Mouse (Mus musculus): ENCODE data around the gene Pip5k1a. TPM values are rescaled to one million over a fixed set of nuclear protein-coding genes. Genes with fewer than 3 reads are reported as not detected.
A peak's percentile ranks its signal among the peaks of the same experiment; 100 is the strongest.
"Not testable (repeated sequence)": the region's sequence is repeated elsewhere in the genome, so short reads cannot be mapped to it uniquely, and the experiment has no call there.

Gene Pip5k1a
- polyA plus RNA-seq, 1 experiment from 2014 or later = 16.9 TPM

DNA sequence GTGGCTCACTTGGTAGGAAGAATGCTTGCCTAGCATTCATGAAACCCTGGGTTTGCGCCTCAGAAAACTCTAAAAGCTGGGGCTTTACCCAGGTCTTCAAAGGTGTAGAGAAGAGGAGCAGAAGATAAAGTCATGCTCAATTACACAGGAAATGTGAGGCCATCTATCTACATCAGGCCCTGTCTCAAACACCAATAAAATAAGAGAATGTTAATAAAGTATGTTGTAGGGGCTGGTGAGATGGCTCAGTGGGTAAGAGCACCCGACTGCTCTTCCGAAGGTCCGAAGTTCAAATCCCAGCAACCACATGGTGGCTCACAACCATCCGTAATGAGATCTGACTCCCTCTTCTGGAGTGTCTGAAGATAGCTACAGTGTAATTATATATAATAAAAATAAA, 85.8 kb downstream of the Pip5k1a start:
- not testable (repeated sequence) for H3K9me3 ChIP-seq (ENCODE audit: control insufficient read depth, low read length); H3K4me3 ChIP-seq (ENCODE audit: low read length); H3K9ac ChIP-seq (ENCODE audit: low read depth, low read length); H3K4me1 ChIP-seq (ENCODE audit: control insufficient read depth, insufficient read depth, low read length); H3K4me2 ChIP-seq (replicated peaks; ENCODE audit: low read depth, low read length); H3K27ac ChIP-seq (ENCODE audit: low read depth, low read length); H3K36me3 ChIP-seq (ENCODE audit: control insufficient read depth, insufficient read depth, low read length); H3K27me3 ChIP-seq (ENCODE audit: control insufficient read depth, insufficient read depth, low read length); ATAC-seq (ENCODE audit: low FRiP score, low TSS enrichment)
- 92% methylated on average over 5 of the region's 5 CpGs for WGBS

DNA sequence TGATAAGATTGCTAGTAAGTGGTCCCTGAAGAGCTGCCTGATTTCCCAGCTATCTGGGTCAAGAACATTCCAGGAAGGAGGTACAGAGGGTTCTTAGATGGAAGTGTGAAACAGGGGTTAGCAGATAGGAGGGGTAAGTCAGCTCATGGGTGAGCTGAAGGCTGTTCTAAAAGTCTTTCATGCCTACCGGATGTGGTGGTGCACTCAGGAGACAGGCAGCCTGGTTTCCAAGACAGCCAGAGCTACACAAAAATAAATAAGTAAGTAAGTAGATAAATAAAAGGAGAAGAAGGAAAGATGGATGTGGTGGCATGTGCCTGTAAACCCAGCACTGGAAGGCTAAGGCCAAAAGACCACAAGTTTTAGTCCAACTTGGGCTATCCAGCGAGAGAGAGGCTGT, 88.0 kb downstream of the Pip5k1a start:
- Histone ChIP-seq H3K36me3 (ENCODE audit: control insufficient read depth, insufficient read depth, low read length) (no peaks in the 10 kb centered on the region; the same call in 1 of the 2 replicates), H3K4me2 (replicated peaks; ENCODE audit: low read depth, low read length) (no peak overlapping the region), H3K4me1 (ENCODE audit: control insufficient read depth, insufficient read depth, low read length) (peaks cover 11% of the 10 kb centered on the region), H3K27ac (ENCODE audit: low read depth, low read length) (no peak overlapping the region), H3K9ac (ENCODE audit: low read depth, low read length) (no peak overlapping the region), H3K4me3 (ENCODE audit: low read length) (no peak overlapping the region), H3K27me3 (ENCODE audit: control insufficient read depth, insufficient read depth, low read length) (no peaks in the 10 kb centered on the region), H3K9me3 (ENCODE audit: control insufficient read depth, low read length) (no peaks in the 10 kb centered on the region)
- no peak for ATAC-seq (ENCODE audit: low FRiP score, low TSS enrichment)
- 83% methylated on average over 2 of the region's 2 CpGs for WGBS

DNA sequence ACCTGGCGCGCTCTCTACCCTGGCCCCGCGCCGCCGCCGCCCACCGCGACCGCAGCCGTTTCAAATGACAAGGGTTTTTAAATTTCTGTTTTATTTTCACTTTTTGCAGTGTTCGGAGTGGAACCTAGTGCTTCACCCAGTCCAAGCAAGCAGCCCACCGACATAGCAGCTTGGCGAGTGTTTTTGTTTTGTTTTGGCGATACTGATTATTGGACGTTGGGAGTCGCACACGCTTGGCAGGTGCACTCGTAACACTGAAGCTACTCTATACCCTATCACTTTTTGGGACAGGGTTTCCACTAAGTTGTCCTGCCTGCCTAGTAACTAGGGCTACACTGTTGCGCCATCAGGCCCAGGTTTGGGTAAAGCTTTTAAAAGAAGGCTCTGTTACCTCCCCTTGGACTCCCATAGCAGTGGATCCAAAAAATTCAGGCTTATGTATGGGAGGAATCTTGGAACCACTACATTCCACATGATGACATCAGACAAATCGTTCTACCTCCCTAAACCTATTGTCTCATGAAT, 90.1 kb downstream of the Pip5k1a start:
- H3K27ac ChIP-seq (ENCODE audit: low read depth, low read length) = peak overlapping the region; percentile 99; the same call in 1 of the 2 replicates
- ATAC-seq (ENCODE audit: low FRiP score, low TSS enrichment) = no peak
- peaks cover 18% of the 10 kb centered on the region for H3K4me1 ChIP-seq (ENCODE audit: control insufficient read depth, insufficient read depth, low read length)
- H3K4me3 ChIP-seq (ENCODE audit: low read length) = peak overlapping the region; percentile 68
- H3K9me3 ChIP-seq (ENCODE audit: control insufficient read depth, low read length) = no peaks in the 10 kb centered on the region
- 4% methylated on average over 21 of the region's 21 CpGs for WGBS
- H3K4me2 ChIP-seq (replicated peaks; ENCODE audit: low read depth, low read length) = peak overlapping the region; percentile 86
- H3K9ac ChIP-seq (ENCODE audit: low read depth, low read length) = peak overlapping the region; percentile 80
- H3K36me3 ChIP-seq (ENCODE audit: control insufficient read depth, insufficient read depth, low read length) = peaks cover 9% of the 10 kb centered on the region
- no peaks in the 10 kb centered on the region for H3K27me3 ChIP-seq (ENCODE audit: control insufficient read depth, insufficient read depth, low read length)

DNA sequence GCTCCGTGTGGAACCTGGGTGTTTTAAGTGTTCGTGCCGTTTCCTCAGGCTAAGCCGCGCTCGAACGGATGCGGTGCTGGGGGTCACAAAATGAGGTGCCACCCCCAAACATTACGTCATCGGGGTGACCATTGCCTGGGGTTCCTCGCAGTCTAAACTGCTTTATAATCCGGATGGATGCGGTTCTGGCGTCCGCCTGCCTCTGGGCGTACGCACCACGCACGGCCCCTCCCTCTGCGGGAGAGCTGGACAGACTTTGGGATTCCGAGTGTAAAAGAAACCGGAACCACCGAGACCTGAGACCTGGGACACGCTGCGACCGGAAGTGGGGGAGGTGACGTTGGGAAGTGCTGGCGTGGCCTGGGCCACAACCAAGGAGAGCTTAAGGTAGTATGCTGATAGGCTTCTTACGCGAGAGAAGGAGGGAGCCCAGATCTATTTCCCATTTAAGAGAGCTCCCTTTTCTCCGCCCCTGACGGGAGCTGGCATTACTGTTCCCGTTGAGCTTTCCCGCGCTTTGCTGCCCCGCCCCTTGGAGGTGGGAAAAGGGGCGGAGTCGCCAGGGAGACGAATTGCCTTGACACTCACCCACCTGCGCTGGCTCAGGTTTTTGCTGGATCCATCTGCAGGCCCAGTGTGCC, 90.7 kb downstream of the Pip5k1a start:
- no peaks in the 10 kb centered on the region for H3K27me3 ChIP-seq (ENCODE audit: control insufficient read depth, insufficient read depth, low read length)
- H3K27ac ChIP-seq (ENCODE audit: low read depth, low read length) = peak overlapping the region; percentile 99
- peaks cover 18% of the 10 kb centered on the region for H3K4me1 ChIP-seq (ENCODE audit: control insufficient read depth, insufficient read depth, low read length)
- ATAC-seq (ENCODE audit: low FRiP score, low TSS enrichment) = peak; percentile 74
- WGBS = 1% methylated on average over 40 of the region's 40 CpGs
- H3K9ac ChIP-seq (ENCODE audit: low read depth, low read length) = peak overlapping the region; percentile 80
- H3K4me2 ChIP-seq (replicated peaks; ENCODE audit: low read depth, low read length) = peak overlapping the region; percentile 86
- H3K36me3 ChIP-seq (ENCODE audit: control insufficient read depth, insufficient read depth, low read length) = peaks cover 15% of the 10 kb centered on the region
- H3K9me3 ChIP-seq (ENCODE audit: control insufficient read depth, low read length) = no peaks in the 10 kb centered on the region
- peak overlapping the region; percentile 68 for H3K4me3 ChIP-seq (ENCODE audit: low read length)

DNA sequence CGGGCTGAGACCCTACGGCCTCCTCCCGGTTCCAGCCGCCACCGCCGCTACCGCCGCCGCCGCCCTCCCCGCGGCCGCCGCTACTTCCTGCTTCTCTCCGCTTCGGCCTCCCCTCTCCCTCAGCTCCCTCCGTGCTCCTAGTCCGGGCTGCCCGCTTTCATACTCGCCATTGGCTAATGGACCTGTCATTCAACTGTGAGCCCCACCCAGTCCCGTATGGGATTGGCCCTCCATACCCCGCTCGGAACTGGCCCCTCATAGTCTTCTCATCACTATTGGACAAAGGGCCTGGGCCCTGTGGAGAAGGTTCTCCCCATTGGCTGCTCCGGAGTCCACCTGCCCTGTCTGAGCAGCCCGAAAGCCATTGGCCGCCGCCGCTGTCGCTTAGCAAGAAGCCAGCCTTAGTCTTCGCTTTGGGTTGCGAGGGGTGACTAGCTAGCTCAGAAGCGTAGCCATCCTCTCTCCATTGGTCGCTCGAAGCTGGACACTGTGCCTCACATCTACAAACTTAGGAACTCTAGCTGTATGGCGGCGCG, 91.3 kb downstream of the Pip5k1a start, which contains the start of gene Zfp687:
Zfp687 (minus strand) TSS at position 112 of the 536 bp plus-strand sequence.
- Histone ChIP-seq H3K4me1 (ENCODE audit: control insufficient read depth, insufficient read depth, low read length) (peaks cover 18% of the 10 kb centered on the region), H3K36me3 (ENCODE audit: control insufficient read depth, insufficient read depth, low read length) (peaks cover 21% of the 10 kb centered on the region), H3K9me3 (ENCODE audit: control insufficient read depth, low read length) (no peaks in the 10 kb centered on the region), H3K9ac (ENCODE audit: low read depth, low read length) (peak within 1 kb of the TSS; percentile 82), H3K4me2 (replicated peaks; ENCODE audit: low read depth, low read length) (peak within 1 kb of the TSS; percentile 92), H3K27me3 (ENCODE audit: control insufficient read depth, insufficient read depth, low read length) (no peaks in the 10 kb centered on the region), H3K27ac (ENCODE audit: low read depth, low read length) (peak within 1 kb of the TSS; percentile 99), H3K4me3 (ENCODE audit: low read length) (peak within 1 kb of the TSS; percentile 68)
- peak; percentile 99 for ATAC-seq (ENCODE audit: low FRiP score, low TSS enrichment)
- 0% methylated on average over 33 of the region's 37 CpGs for WGBS

DNA sequence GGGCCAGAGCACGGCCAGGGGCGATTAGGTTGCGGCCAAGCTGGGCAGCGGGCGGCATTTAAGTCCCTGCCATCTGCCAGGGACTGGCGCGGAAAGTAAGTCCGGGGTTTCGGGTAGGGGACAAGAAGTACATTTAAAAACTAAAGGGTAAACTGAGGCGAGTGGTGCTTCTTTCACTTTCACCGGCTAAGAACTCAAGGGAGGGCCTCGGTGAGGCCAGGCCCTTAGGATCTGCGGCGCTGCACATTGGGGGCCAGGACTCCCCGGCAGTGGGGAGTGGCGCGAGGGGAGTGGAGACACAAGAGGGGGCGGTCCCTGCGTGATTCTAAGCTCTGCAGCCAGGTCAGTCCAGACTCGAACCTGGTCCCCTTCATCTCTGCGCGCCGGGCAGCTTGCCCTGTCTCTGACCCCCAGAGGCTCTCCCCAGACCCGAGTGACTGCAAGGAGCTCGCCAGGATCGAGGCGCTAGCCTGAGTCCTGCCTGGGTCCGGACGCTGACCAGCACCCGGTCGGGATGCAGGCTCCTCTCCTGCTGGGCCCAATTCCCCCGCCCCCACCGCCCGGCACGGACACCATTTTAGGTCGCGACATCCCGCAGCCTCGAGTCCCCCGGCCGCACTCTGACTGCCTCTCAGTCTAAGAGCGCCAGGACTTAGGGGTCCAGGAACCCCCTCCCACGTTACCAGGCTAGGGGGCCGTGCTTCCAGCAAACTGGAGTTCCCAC, 92.1 kb downstream of the Pip5k1a start:
- peak overlapping the region; percentile 68 for H3K4me3 ChIP-seq (ENCODE audit: low read length)
- peak; percentile 7 for ATAC-seq (ENCODE audit: low FRiP score, low TSS enrichment)

DNA sequence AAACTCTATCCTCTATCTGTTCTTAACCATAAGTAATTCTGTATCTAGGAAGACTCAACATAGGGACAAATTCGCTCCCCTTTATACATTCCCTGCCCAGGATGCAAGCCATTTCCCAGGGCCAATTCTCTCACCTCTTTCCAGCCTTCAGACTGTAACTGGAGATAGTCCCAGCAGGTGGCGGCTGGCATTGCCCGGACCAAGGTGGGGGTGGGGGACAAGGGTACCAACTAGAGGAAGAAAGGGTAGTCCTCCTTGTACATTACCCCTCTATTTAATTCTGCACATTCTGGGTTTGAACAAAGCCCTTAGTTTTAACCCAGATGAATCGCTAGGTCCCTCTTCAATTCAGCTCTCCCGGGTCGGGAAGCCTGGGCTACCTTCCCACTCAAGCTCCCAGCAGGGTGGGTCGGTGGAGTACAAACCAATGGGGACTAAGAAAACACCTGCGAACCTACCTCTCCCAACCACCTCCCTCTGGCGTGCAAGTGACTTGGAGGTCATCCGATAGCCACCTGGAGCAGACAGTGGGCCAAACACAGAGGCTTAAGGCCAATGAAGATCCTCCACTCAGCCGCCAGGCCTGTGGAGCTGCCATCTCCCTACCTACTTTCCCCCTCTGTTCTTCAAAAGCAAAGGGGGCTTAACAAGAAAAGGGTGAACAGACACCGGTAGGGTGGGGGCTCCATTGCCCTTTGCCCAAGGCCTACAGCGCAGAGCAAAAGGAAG, 92.9 kb downstream of the Pip5k1a start:
- peak overlapping the region; percentile 33; the same call in 1 of the 2 replicates for H3K27ac ChIP-seq (ENCODE audit: low read depth, low read length)

More for the DNA sequence above, 92.1 kb downstream of the Pip5k1a start:
- Histone ChIP-seq H3K4me2 (replicated peaks; ENCODE audit: low read depth, low read length) (peak overlapping the region; percentile 92), H3K27ac (ENCODE audit: low read depth, low read length) (peak overlapping the region; percentile 99), H3K9ac (ENCODE audit: low read depth, low read length) (peak overlapping the region; percentile 82), H3K9me3 (ENCODE audit: control insufficient read depth, low read length) (no peaks in the 10 kb centered on the region), H3K36me3 (ENCODE audit: control insufficient read depth, insufficient read depth, low read length) (peaks cover 29% of the 10 kb centered on the region), H3K4me1 (ENCODE audit: control insufficient read depth, insufficient read depth, low read length) (peaks cover 18% of the 10 kb centered on the region), H3K27me3 (ENCODE audit: control insufficient read depth, insufficient read depth, low read length) (no peaks in the 10 kb centered on the region)
- under 1% methylated on average over 43 of the region's 44 CpGs for WGBS

DNA sequence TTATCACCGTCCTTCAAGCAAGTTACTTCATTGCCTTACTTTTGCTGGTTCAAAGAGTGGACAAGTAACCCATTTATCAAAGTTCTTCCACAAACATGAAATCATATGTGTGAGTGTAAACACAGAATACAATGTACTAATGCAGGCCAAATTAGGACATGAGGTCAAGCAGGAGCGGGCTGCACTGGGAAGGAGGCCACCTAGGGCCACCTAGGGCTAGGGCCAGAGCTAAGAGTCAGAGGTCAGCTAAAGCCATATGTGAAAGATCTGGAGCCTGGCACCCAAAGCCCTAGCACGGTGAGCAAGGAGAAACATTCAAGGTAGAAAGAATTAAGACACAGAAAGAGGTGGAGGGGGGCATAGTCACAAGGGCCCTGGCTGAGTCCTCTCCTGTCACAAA, 93.7 kb downstream of the Pip5k1a start:
- 79% methylated on average over 3 of the region's 3 CpGs for WGBS

More for the DNA sequence above, 92.9 kb downstream of the Pip5k1a start:
- Histone ChIP-seq H3K4me1 (ENCODE audit: control insufficient read depth, insufficient read depth, low read length) (peaks cover 18% of the 10 kb centered on the region), H3K4me3 (ENCODE audit: low read length) (peak overlapping the region; percentile 68), H3K27me3 (ENCODE audit: control insufficient read depth, insufficient read depth, low read length) (no peaks in the 10 kb centered on the region), H3K4me2 (replicated peaks; ENCODE audit: low read depth, low read length) (peak overlapping the region; percentile 92), H3K9ac (ENCODE audit: low read depth, low read length) (peak overlapping the region; percentile 82), H3K36me3 (ENCODE audit: control insufficient read depth, insufficient read depth, low read length) (peaks cover 36% of the 10 kb centered on the region), H3K9me3 (ENCODE audit: control insufficient read depth, low read length) (no peaks in the 10 kb centered on the region)
- no peak for ATAC-seq (ENCODE audit: low FRiP score, low TSS enrichment)
- WGBS = 14% methylated on average over 13 of the region's 13 CpGs

More for the DNA sequence above, 93.7 kb downstream of the Pip5k1a start:
- no peak overlapping the region for H3K27ac ChIP-seq (ENCODE audit: low read depth, low read length)
- H3K4me2 ChIP-seq (replicated peaks; ENCODE audit: low read depth, low read length) = no peak overlapping the region
- no peaks in the 10 kb centered on the region for H3K27me3 ChIP-seq (ENCODE audit: control insufficient read depth, insufficient read depth, low read length)
- H3K9ac ChIP-seq (ENCODE audit: low read depth, low read length) = peak overlapping the region; percentile 82; the same call in 1 of the 2 replicates
- peak overlapping the region; percentile 68; the same call in 1 of the 2 replicates for H3K4me3 ChIP-seq (ENCODE audit: low read length)
- peaks cover 45% of the 10 kb centered on the region for H3K36me3 ChIP-seq (ENCODE audit: control insufficient read depth, insufficient read depth, low read length)
- peaks cover 18% of the 10 kb centered on the region for H3K4me1 ChIP-seq (ENCODE audit: control insufficient read depth, insufficient read depth, low read length)
- ATAC-seq (ENCODE audit: low FRiP score, low TSS enrichment) = no peak
- H3K9me3 ChIP-seq (ENCODE audit: control insufficient read depth, low read length) = no peaks in the 10 kb centered on the region

Measured in kidney, embryonic 14.5 days (tissue).